Comparison of ENCODE assay signal across 8 mouse cellular contexts in the genomic region with DNA sequence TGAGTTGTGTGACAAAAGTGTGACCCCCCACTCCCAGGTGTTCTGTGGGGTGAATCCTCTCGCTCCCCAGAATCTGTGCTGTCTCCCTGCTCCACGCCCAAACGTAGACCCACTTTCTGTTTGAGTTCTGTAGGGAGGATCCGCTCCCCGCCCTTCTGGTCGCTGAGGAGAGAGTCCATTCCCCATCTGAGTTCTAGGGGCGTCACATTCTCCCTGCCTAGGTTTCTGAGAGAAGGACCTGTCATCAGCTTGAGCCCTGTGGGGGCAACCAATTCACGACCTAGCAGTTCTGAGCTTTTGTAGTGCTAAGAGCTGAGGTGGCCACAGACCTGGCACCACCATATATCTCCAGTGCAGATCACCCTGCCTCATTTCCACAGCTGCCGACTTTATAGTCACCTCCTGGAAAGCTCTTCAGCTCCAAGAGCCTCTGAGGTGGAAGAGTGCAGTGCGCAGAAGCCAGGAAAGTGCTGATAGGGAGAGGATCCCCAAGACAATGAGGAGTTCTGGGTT. TPM values are rescaled to one million over a fixed set of nuclear protein-coding genes. Genes with fewer than 3 reads are reported as not detected.
DNase-seq lines count a peak whose midpoint lies in the region; ATAC-seq and TF ChIP-seq lines count a peak whose summit lies in the region.

No protein-coding gene starts in this region.

- H3K27me3 ChIP-seq in liver, adult 2 months (ENCODE audit: control insufficient read depth, insufficient read depth, low read length): no peaks in the 10 kb centered on the region
- H3K27me3 ChIP-seq in hindbrain, postnatal 0 days (ENCODE audit: insufficient read depth, low read length): no peaks in the 10 kb centered on the region
- H3K27me3 ChIP-seq in midbrain, embryonic 16.5 days (ENCODE audit: control insufficient read depth, insufficient read depth, low read depth, low read length): no peaks in the 10 kb centered on the region

- ATAC-seq in hindbrain, postnatal 0 days: peak; percentile 79
- ATAC-seq in midbrain, embryonic 16.5 days: peak; percentile 72; the same call in 1 of the 2 replicates

- no peak for TF ChIP-seq CTCF in liver, adult 2 months (IDR thresholded peaks at IDR 0.05; ENCODE audit: low read depth, low read length)
- TF ChIP-seq CTCF in cortical plate, adult 2 months (IDR thresholded peaks at IDR 0.05; ENCODE audit: extremely low read depth, insufficient read depth, low read length): no peak
- no peak for TF ChIP-seq CTCF in hindbrain, postnatal 0 days (IDR thresholded peaks at IDR 0.05; ENCODE audit: low read depth)

- WGBS in liver, adult 2 months: 3% methylated on average over 10 of the region's 10 CpGs
- 6% methylated on average over 10 of the region's 10 CpGs for WGBS in hindbrain, postnatal 0 days
- 5% methylated on average over 10 of the region's 10 CpGs for WGBS in midbrain, embryonic 16.5 days

- peaks cover 5% of the 10 kb centered on the region for H3K4me1 ChIP-seq in liver, adult 2 months (ENCODE audit: control insufficient read depth, insufficient read depth, low read length)
- H3K4me1 ChIP-seq in cortical plate, adult 2 months (ENCODE audit: control insufficient read depth, insufficient read depth, low read length): peaks cover 5% of the 10 kb centered on the region
- peaks cover 5% of the 10 kb centered on the region; the same call in 1 of the 2 replicates for H3K4me1 ChIP-seq in hindbrain, postnatal 0 days (ENCODE audit: insufficient read depth, low read length)
- H3K4me1 ChIP-seq in midbrain, embryonic 16.5 days (ENCODE audit: control insufficient read depth, insufficient read depth, low read length): peaks cover 21% of the 10 kb centered on the region

- DNase-seq in liver, adult 2 months (ENCODE audit: extremely low read depth, low read depth, low spot score): no peak
- DNase-seq in liver: no peak
- DNase-seq in hindbrain, postnatal 0 days (ENCODE audit: low spot score): peak; percentile 17
- no peak for DNase-seq in adrenal gland, adult 8-10 months
- no peak for DNase-seq in layer of hippocampus, postnatal 10 days (ENCODE audit: low spot score in 2 of 2)
- no peak for DNase-seq in lung, postnatal 10 days

- H3K9me3 ChIP-seq in hindbrain, postnatal 0 days (ENCODE audit: low read length): no peaks in the 10 kb centered on the region
- H3K9me3 ChIP-seq in midbrain, embryonic 16.5 days (replicated peaks; ENCODE audit: control insufficient read depth, low read length, poor library complexity, severe bottlenecking): no peaks in the 10 kb centered on the region

- H3K9ac ChIP-seq in liver, adult 2 months (ENCODE audit: low read depth, low read length): peak overlapping the region; percentile 69
- peak overlapping the region; percentile 93 for H3K9ac ChIP-seq in hindbrain, postnatal 0 days (replicated peaks; ENCODE audit: low read length)
- H3K9ac ChIP-seq in midbrain, embryonic 16.5 days (ENCODE audit: low read depth, low read length): peak overlapping the region; percentile 86

- peak overlapping the region; percentile 97 for H3K4me2 ChIP-seq in hindbrain, postnatal 0 days (ENCODE audit: low read depth, low read length)
- H3K4me2 ChIP-seq in midbrain, embryonic 16.5 days (ENCODE audit: low read length): peak overlapping the region; percentile 83

- TF ChIP-seq POLR2A in liver, adult 2 months (IDR thresholded peaks at IDR 0.05; ENCODE audit: extremely low read depth, insufficient read depth, low read length): no peak
- TF ChIP-seq POLR2A in cortical plate, adult 2 months (IDR thresholded peaks at IDR 0.05; ENCODE audit: extremely low read depth, insufficient read depth, low read length): no peak

- H3K79me2 ChIP-seq in liver, adult 2 months (ENCODE audit: control insufficient read depth, insufficient read depth, low read length): peaks cover 8% of the 10 kb centered on the region; the same call in 1 of the 2 replicates

- peak overlapping the region; percentile 93 for H3K4me3 ChIP-seq in liver, adult 2 months (ENCODE audit: insufficient read depth, low read depth, low read length)
- H3K4me3 ChIP-seq in cortical plate, adult 2 months (ENCODE audit: insufficient read depth, low read length): peak overlapping the region; percentile 80
- H3K4me3 ChIP-seq in hindbrain, postnatal 0 days (ENCODE audit: low read length): peak overlapping the region; percentile 75
- H3K4me3 ChIP-seq in midbrain, embryonic 16.5 days (ENCODE audit: low read depth, low read length): peak overlapping the region; percentile 69

- peak overlapping the region; percentile 64 for H3K27ac ChIP-seq in liver, adult 2 months (replicated peaks; ENCODE audit: insufficient read depth, low read depth, low read length)
- H3K27ac ChIP-seq in cortical plate, adult 2 months (ENCODE audit: insufficient read depth, low read length): no peak overlapping the region
- H3K27ac ChIP-seq in hindbrain, postnatal 0 days: peak overlapping the region; percentile 54; the same call in 1 of the 2 replicates
- peak overlapping the region; percentile 38 for H3K27ac ChIP-seq in midbrain, embryonic 16.5 days (ENCODE audit: low read length)

- peaks cover 12% of the 10 kb centered on the region for H3K36me3 ChIP-seq in liver, adult 2 months (ENCODE audit: control insufficient read depth, insufficient read depth, low read length)
- H3K36me3 ChIP-seq in hindbrain, postnatal 0 days (ENCODE audit: insufficient read depth, low read length): peaks cover 19% of the 10 kb centered on the region; the same call in 1 of the 2 replicates
- H3K36me3 ChIP-seq in midbrain, embryonic 16.5 days (ENCODE audit: control insufficient read depth, insufficient read depth, low read length): peaks cover 11% of the 10 kb centered on the region

RNA-seq across cellular contexts. Expression of a gene that starts 0.5 kb away (rescaled TPM):
- total RNA-seq in liver, adult 2 months (2014; rRNA removed): 111 and 126 TPM in 2 replicates
- 140 and 143 TPM in 2 replicates for polyA plus RNA-seq in liver, adult 2 months (2012; rRNA removed)
- 173 and 175 TPM in 2 replicates for polyA plus RNA-seq in cortical plate, adult 2 months (2012; rRNA removed)
- total RNA-seq in hindbrain, postnatal 0 days (2014; rRNA removed): 187 and 244 TPM in 2 replicates
- 373 and 388 TPM in 2 replicates for polyA plus RNA-seq in hindbrain, postnatal 0 days (2015; fragmentation: Nextera tagmentation; extraction: Ambion mirVana)
- polyA plus RNA-seq in midbrain, embryonic 16.5 days (2015; fragmentation: Nextera tagmentation; extraction: Ambion mirVana): 300 and 309 TPM in 2 replicates
- total RNA-seq in adrenal gland, adult 8-10 months (2022): 100 to 1,000 TPM; 209 to 284 (median 255) TPM
- total RNA-seq in layer of hippocampus, postnatal 10 days (2021): 100 to 1,000 TPM; 190 to 257 TPM

RNA-seq across cellular contexts. Expression of a gene that starts 10.8 kb away (rescaled TPM):
- total RNA-seq in liver, adult 2 months (2014; rRNA removed): not detected in 2 replicates
- polyA plus RNA-seq in liver, adult 2 months (2012; rRNA removed): not detected in 2 replicates
- not detected in 2 replicates for polyA plus RNA-seq in cortical plate, adult 2 months (2012; rRNA removed)
- total RNA-seq in hindbrain, postnatal 0 days (2014; rRNA removed): not detected in 2 replicates
- polyA plus RNA-seq in hindbrain, postnatal 0 days (2015; fragmentation: Nextera tagmentation; extraction: Ambion mirVana): not detected in 2 replicates
- not detected in 2 replicates for polyA plus RNA-seq in midbrain, embryonic 16.5 days (2015; fragmentation: Nextera tagmentation; extraction: Ambion mirVana)
- total RNA-seq in adrenal gland, adult 8-10 months (2022): not detected
- total RNA-seq in layer of hippocampus, postnatal 10 days (2021): not detected

RNA-seq across cellular contexts. Expression of a gene that starts 21.8 kb away (rescaled TPM):
- not detected in 2 replicates for total RNA-seq in liver, adult 2 months (2014; rRNA removed)
- not detected in 2 replicates for polyA plus RNA-seq in liver, adult 2 months (2012; rRNA removed)
- not detected in 2 replicates for polyA plus RNA-seq in cortical plate, adult 2 months (2012; rRNA removed)
- not detected in 2 replicates for total RNA-seq in hindbrain, postnatal 0 days (2014; rRNA removed)
- polyA plus RNA-seq in hindbrain, postnatal 0 days (2015; fragmentation: Nextera tagmentation; extraction: Ambion mirVana): not detected in 2 replicates
- not detected in 2 replicates for polyA plus RNA-seq in midbrain, embryonic 16.5 days (2015; fragmentation: Nextera tagmentation; extraction: Ambion mirVana)
- total RNA-seq in adrenal gland, adult 8-10 months (2022): under 1 TPM in 1 of 4 experiments, not detected in 3; 0.12 TPM
- not detected for total RNA-seq in layer of hippocampus, postnatal 10 days (2021)

RNA-seq across cellular contexts. Expression of a gene that starts 44.3 kb away (rescaled TPM):
- not detected in 2 replicates for total RNA-seq in liver, adult 2 months (2014; rRNA removed)
- not detected in 2 replicates for polyA plus RNA-seq in liver, adult 2 months (2012; rRNA removed)
- not detected in 2 replicates for polyA plus RNA-seq in cortical plate, adult 2 months (2012; rRNA removed)
- total RNA-seq in hindbrain, postnatal 0 days (2014; rRNA removed): not detected in 2 replicates
- not detected in 2 replicates for polyA plus RNA-seq in hindbrain, postnatal 0 days (2015; fragmentation: Nextera tagmentation; extraction: Ambion mirVana)
- polyA plus RNA-seq in midbrain, embryonic 16.5 days (2015; fragmentation: Nextera tagmentation; extraction: Ambion mirVana): not detected in 2 replicates
- under 1 TPM in 2 of 4 experiments, not detected in 2; 0.06 to 0.07 TPM for total RNA-seq in adrenal gland, adult 8-10 months (2022)
- total RNA-seq in layer of hippocampus, postnatal 10 days (2021): not detected
